Mouse (Mus musculus): ENCODE data around the gene Wnt2. TPM values are rescaled to one million over a fixed set of nuclear protein-coding genes. Genes with fewer than 3 reads are reported as not detected.

The Wnt2 gene
- 0.95 TPM for polyA plus RNA-seq (2015; fragmentation: Illumina TruSeq; extraction: RNeasy Lipid Tissue Mini Kit (QIAGEN cat#74804); ENCODE audit: insufficient read depth, low replicate concordance)

GRCm38 (mm10) chr6:18029746-18030656 lies at the start of gene Wnt2:
Gene Wnt2, minus strand, starts transcription at chr6:18030585.

Other genes starting within 250 kb of the Wnt2 start
- not detected for gene Asz1, start 78.5 kb upstream of the Wnt2 start, polyA plus RNA-seq (2015; fragmentation: Illumina TruSeq; extraction: RNeasy Lipid Tissue Mini Kit (QIAGEN cat#74804); ENCODE audit: insufficient read depth, low replicate concordance)
- 0.07 TPM for gene Cftr, start 140.1 kb upstream of the Wnt2 start, polyA plus RNA-seq (2015; fragmentation: Illumina TruSeq; extraction: RNeasy Lipid Tissue Mini Kit (QIAGEN cat#74804); ENCODE audit: insufficient read depth, low replicate concordance)

Measured in spleen, adult 10 weeks (tissue).